ENCODE assay signal across 8 mouse cellular contexts in genomic region chr4:46601844-46602423, GRCm38 (mm10). TPM values are rescaled to one million over a fixed set of nuclear protein-coding genes. Genes with fewer than 3 reads are reported as not detected.
DNase-seq lines count a peak whose midpoint lies in the region; ATAC-seq lines count a peak whose summit lies in the region.

Gene Coro2a, minus strand, starts transcription at chr4:46602202.

- no peaks in the 10 kb centered on the region for H3K36me3 ChIP-seq in hindbrain, embryonic 10.5 days
- H3K36me3 ChIP-seq in lung, embryonic 16.5 days (ENCODE audit: control insufficient read depth, insufficient read depth, low read length) = no peaks in the 10 kb centered on the region

- H3K9me3 ChIP-seq in hindbrain, embryonic 10.5 days = no peaks in the 10 kb centered on the region
- no peaks in the 10 kb centered on the region for H3K9me3 ChIP-seq in lung, embryonic 16.5 days (ENCODE audit: control insufficient read depth, low read length)

- H3K27me3 ChIP-seq in hindbrain, embryonic 10.5 days (ENCODE audit: insufficient read depth, poor library complexity, severe bottlenecking) = peaks cover 85% of the 10 kb centered on the region
- peaks cover 34% of the 10 kb centered on the region for H3K27me3 ChIP-seq in lung, embryonic 16.5 days (ENCODE audit: control insufficient read depth, insufficient read depth, low read depth, low read length)

- H3K4me3 ChIP-seq in hindbrain, embryonic 10.5 days = peak within 1 kb of the TSS; percentile 66
- peak within 1 kb of the TSS; percentile 66 for H3K4me3 ChIP-seq in lung, embryonic 16.5 days (ENCODE audit: low read length)

- peak; percentile 86 for DNase-seq in MN1 (ENCODE audit: low spot score)
- peak; percentile 93 for DNase-seq in cerebellum, adult 9-11 months
- DNase-seq in frontal cortex, adult 2 months (ENCODE audit: extremely low spot score in 1 of 2, low spot score in 1 of 2) = peak; percentile 75 to 92
- peak; percentile 85 for DNase-seq in hindbrain, embryonic 10.5 days (ENCODE audit: low spot score)
- peak; percentile 83 for DNase-seq in layer of hippocampus, adult 9-11 months
- peak; percentile 68 for DNase-seq in ovary, postnatal 10 days (ENCODE audit: low spot score)
- peak; percentile 85 for DNase-seq in thymus, postnatal 0 days (ENCODE audit: low spot score)

- under 1% methylated on average over 58 of the region's 66 CpGs for whole genome bisulfite sequencing in hindbrain, embryonic 10.5 days
- under 1% methylated on average over 36 of the region's 66 CpGs for WGBS in lung, embryonic 16.5 days

- H3K9ac ChIP-seq in lung, embryonic 16.5 days (ENCODE audit: low read length) = peak within 1 kb of the TSS; percentile 73

- peak within 1 kb of the TSS; percentile 81 for H3K27ac ChIP-seq in hindbrain, embryonic 10.5 days
- no peak within 1 kb of the TSS for H3K27ac ChIP-seq in lung, embryonic 16.5 days (ENCODE audit: low read length)

- ATAC-seq in lung, embryonic 16.5 days (ENCODE audit: low read depth) = peak; percentile 73

- peaks cover 37% of the 10 kb centered on the region for H3K4me1 ChIP-seq in hindbrain, embryonic 10.5 days (replicated peaks)
- H3K4me1 ChIP-seq in lung, embryonic 16.5 days (replicated peaks; ENCODE audit: control insufficient read depth, insufficient read depth, low read length) = peaks cover 3% of the 10 kb centered on the region

- peak within 1 kb of the TSS; percentile 99 for H3K4me2 ChIP-seq in lung, embryonic 16.5 days (ENCODE audit: low read depth, low read length)

RNA-seq across cellular contexts. Expression of gene Coro2a, which starts in this region (rescaled TPM):
- polyA plus RNA-seq in frontal cortex, adult 2 months (2012; rRNA removed) = 13.3 and 15.2 TPM in 2 replicates
- polyA plus RNA-seq in hindbrain, embryonic 10.5 days (2016; fragmentation: Nextera tagmentation; extraction: Ambion mirVana) = 5.9 and 10.8 TPM in 2 replicates
- polyA plus RNA-seq in lung, embryonic 16.5 days (2015; fragmentation: Nextera tagmentation; extraction: Ambion mirVana) = 5.2 TPM in 2 replicates
- 12.2 and 14.5 TPM in 2 replicates for polyA plus RNA-seq in thymus, postnatal 0 days (2015; fragmentation: Nextera tagmentation; extraction: Ambion mirVana)
